Mouse (Mus musculus): Measurements from ENCODE around the gene Gm13278.
"Not testable (repeated sequence)": the region's sequence is repeated elsewhere in the genome, so short reads cannot be mapped to it uniquely, and the experiment has no call there.

Gene Gm13278

GRCm38 (mm10) chr4:88793936-88794675 is 2.8 kb downstream of the Gm13278 start, which contains the start of gene Gm13275:
TSS of gene Gm13275 (plus strand) at chr4:88794487.
- peak; percentile 99 for DNase-seq

GRCm38 (mm10) chr4:88797097-88797496 is 5.7 kb downstream of the Gm13278 start, which contains the start of gene Gm13279:
TSS of gene Gm13279 (plus strand) at chr4:88797397.
- DNase-seq, result not testable (repeated sequence)

GRCm38 (mm10) chr4:88799365-88799764 is 8.0 kb downstream of the Gm13278 start, which contains the start of gene Gm13285:
TSS of gene Gm13285 (plus strand) at chr4:88799665.
- DNase-seq, result peak; percentile 49

GRCm38 (mm10) chr4:88802954-88803353 is 11.6 kb downstream of the Gm13278 start, which contains the start of gene Gm13287:
TSS of gene Gm13287 (plus strand) at chr4:88803254.
- DNase-seq, result not testable (repeated sequence)

- not testable (repeated sequence) for DNase-seq
Measured at GRCm38 (mm10) chr4:88805231-88805630, 13.9 kb downstream of the Gm13278 start, which contains the start of gene Gm13288. TSS of gene Gm13288 (plus strand) at chr4:88805531.

GRCm38 (mm10) chr4:88805761-88806160 is 14.4 kb downstream of the Gm13278 start:
- DNase-seq, result peak; percentile 93

GRCm38 (mm10) chr4:88815928-88816327 is 24.6 kb downstream of the Gm13278 start, which contains the start of gene Ifna7:
TSS of gene Ifna7 (plus strand) at chr4:88816228.
- no peak for DNase-seq

GRCm38 (mm10) chr4:88819659-88820058 is 28.3 kb downstream of the Gm13278 start, which contains the start of gene Ifna11:
TSS of gene Ifna11 (plus strand) at chr4:88819959.
- DNase-seq, result no peak

GRCm38 (mm10) chr4:88822995-88823394 is 31.6 kb downstream of the Gm13278 start:
- no peak for DNase-seq

GRCm38 (mm10) chr4:88827116-88827515 is 35.8 kb downstream of the Gm13278 start, which contains the start of gene Ifna6:
TSS of gene Ifna6 (plus strand) at chr4:88827416.
- not testable (repeated sequence) for DNase-seq

GRCm38 (mm10) chr4:88830523-88830922 is 39.2 kb downstream of the Gm13278 start:
- DNase-seq, result no peak

- not testable (repeated sequence) for DNase-seq
Measured at GRCm38 (mm10) chr4:88835225-88835624, 43.9 kb downstream of the Gm13278 start, which contains the start of gene Ifna5. TSS of gene Ifna5 (plus strand) at chr4:88835525.

GRCm38 (mm10) chr4:88838828-88839227 is 47.5 kb downstream of the Gm13278 start:
- DNase-seq, result no peak

GRCm38 (mm10) chr4:88840058-88840457 is 48.7 kb downstream of the Gm13278 start:
- no peak for DNase-seq

- DNase-seq, result no peak
Measured at GRCm38 (mm10) chr4:88841438-88841911, 50.1 kb downstream of the Gm13278 start, which contains the start of gene Ifna4. TSS of gene Ifna4 (plus strand) at chr4:88841861.

Data from heart, adult 11 months (tissue).